Mouse (Mus musculus) leukemia stem cell, adult 10-12 weeks (primary cell): ENCODE measurements around the gene Gm2663. TPM values are rescaled to one million over a fixed set of nuclear protein-coding genes. Genes with fewer than 3 reads are reported as not detected.

ENCODE experiments used
- polyA plus RNA-seq: library from polyadenylated mRNA; stranded (reverse); fragments of >175 nt; gene quantifications from 2 replicates; pipeline ENCODE4 v1.2.3, GENCODE M21; 2012; ENCODE audit warnings: low replicate concordance

Gm2663 gene
- not detected in 2 replicates for polyA plus RNA-seq

DNA sequence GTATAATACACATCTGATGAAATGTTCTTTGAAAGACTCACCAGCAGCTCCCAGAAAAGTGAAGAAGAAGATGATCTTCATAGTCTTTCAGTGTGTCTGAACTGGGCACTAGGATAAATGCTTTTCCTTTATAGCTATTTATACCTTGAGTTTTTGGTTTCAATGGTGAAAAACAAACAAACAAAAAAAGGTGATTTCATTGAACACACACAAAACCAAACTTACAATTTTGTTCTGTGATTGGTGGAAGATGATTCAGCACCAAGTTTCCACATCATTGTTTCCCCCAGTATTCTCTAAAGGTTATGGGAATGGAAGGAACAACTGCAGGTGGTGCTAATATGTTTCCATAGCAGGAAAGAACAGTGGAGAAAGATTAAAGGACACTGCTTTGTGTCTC lies at the start of gene Gm2663:
Gene Gm2663 (minus strand): TSS at position 101 of the 400 bp plus-strand sequence.

DNA sequence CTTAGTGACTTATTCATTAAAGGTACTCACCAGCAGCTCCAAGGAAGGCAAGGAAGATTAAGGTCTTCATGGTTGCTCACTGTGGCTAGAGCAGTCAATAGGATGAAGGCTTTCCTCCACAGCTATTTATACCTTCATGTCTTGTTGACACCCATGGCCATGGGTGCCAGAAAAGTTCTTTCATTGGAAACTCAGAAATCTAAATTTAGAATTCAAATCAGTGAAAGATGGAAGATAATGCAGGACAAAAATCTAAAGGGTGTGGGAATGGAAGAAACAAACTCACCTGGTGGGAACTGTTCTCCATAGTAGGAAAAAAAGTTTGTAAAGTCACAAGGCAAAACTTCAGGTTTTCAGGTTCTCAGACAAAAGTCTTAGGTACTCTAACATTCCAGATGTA lies 36.1 kb upstream of the Gm2663 start, which contains the start of gene 2210010C04Rik:
Gene 2210010C04Rik (minus strand): TSS at position 101 of the 400 bp plus-strand sequence.

DNA sequence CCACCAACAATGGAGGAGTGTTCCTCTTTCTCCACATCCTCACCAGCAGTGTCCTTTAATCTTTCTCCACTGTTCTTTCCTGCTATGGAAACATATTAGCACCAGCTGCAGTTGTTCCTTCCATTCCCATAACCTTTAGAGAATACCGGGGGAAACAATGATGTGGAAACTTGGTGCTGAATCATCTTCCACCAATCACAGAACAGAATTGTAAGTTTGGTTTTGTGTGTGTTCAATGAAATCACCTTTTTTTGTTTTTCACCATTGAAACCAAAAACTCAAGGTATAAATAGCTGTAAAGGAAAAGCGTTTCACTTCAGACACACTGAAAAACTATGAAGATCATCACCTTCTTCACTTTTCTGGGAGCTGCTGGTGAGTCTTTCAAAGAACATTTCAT lies 34.8 kb downstream of the Gm2663 start, which contains the start of gene 1810009J06Rik:
Gene 1810009J06Rik (plus strand): TSS at position 301 of the 400 bp plus-strand sequence.

DNA sequence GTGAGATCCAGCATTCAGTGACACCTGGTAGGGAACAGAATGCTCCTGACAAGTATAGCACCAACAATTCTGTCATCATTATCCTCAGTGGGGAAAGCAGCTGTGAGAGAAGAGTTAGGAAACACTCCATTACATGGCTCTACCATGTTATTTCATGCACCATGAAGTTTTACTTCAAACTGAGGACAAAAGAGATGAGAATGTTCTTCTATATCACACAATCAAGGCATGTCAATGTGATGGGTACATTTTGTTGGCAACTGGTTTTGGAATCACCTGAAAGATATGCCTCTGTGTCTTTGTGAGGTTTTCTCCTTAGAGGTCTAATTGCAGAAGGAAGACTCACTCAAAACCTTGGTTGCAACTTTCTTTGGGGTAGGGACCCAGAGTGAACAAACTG lies 47.5 kb downstream of the Gm2663 start, which contains the start of gene Gm4744:
Gene Gm4744 (minus strand): TSS at position 101 of the 400 bp plus-strand sequence.

Other genes with a start within 250 kb of the Gm2663 start
- gene Moxd2, start 112.0 kb downstream of the Gm2663 start, polyA plus RNA-seq: not detected in 2 replicates
- not detected in 2 replicates for gene Prss58, start 99.1 kb downstream of the Gm2663 start, polyA plus RNA-seq
- gene 1700074P13Rik, start 58.9 kb downstream of the Gm2663 start, polyA plus RNA-seq: not detected in 2 replicates
- not detected in 2 replicates for gene Gm4744, start 47.6 kb downstream of the Gm2663 start, polyA plus RNA-seq
- gene 1810009J06Rik, start 34.7 kb downstream of the Gm2663 start, polyA plus RNA-seq: not detected in 2 replicates
- not detected in 2 replicates for gene 2210010C04Rik, start 36.0 kb upstream of the Gm2663 start, polyA plus RNA-seq